Mouse (Mus musculus) limb, embryonic 10.5 days (tissue): Measurements from ENCODE around the gene Slc2a4. TPM values are rescaled to one million over a fixed set of nuclear protein-coding genes. Genes with fewer than 3 reads are reported as not detected.
"Not testable (repeated sequence)": the region's sequence is repeated elsewhere in the genome, so short reads cannot be mapped to it uniquely, and the experiment has no call there.

ENCODE experiments used
- DNase-seq: peaks from one replicate; pipeline ENCODE4 v3.0.0-alpha.2; 2017; ENCODE audit warnings: low spot score
- H3K27ac ChIP-seq: fragments of 300-500 bp; sonication (generic); 2 replicates; pipeline ENCODE4 v1.5.1; 2016; ENCODE audit warnings: mild to moderate bottlenecking
- H3K27me3 ChIP-seq: fragments of 300-500 bp; sonication (generic); 2 replicates; pipeline ENCODE4 v1.6.1; 2016; ENCODE audit warnings: low read depth, mild to moderate bottlenecking; ENCODE audit not compliant: poor library complexity, severe bottlenecking
- H3K36me3 ChIP-seq: fragments of 300-500 bp; sonication (generic); 2 replicates; pipeline ENCODE4 v1.6.1; 2016; ENCODE audit warnings: mild to moderate bottlenecking, moderate library complexity
- H3K4me1 ChIP-seq: fragments of 300-500 bp; sonication (generic); 2 replicates; pipeline ENCODE4 v1.6.1; 2016
- H3K4me3 ChIP-seq: fragments of 300-500 bp; sonication (generic); 2 replicates; pipeline ENCODE4 v1.5.1; 2016; ENCODE audit warnings: mild to moderate bottlenecking, moderate library complexity
- H3K9me3 ChIP-seq: fragments of 300-500 bp; sonication (generic); replicated peaks from 2 replicates; pipeline ENCODE4 v1.6.1; 2016; ENCODE audit warnings: mild to moderate bottlenecking
- WGBS: fragments of 180-500 bp; shearing (Covaris S2); methylation state at CpG from one replicate; pipeline ENCODE4 v1.1.7; 2016; 5-methylcytosine and 5-hydroxymethylcytosine counted together
- polyA plus RNA-seq: library from polyadenylated mRNA; unstranded; fragments of >200 nt; fragmentation: Nextera tagmentation; extraction: Ambion mirVana; gene quantifications from 2 replicates; pipeline ENCODE4 v1.2.1, GENCODE M21; 2016

Gene Slc2a4
- polyA plus RNA-seq, 1 experiment from 2014 or later: 29.3 TPM

DNA sequence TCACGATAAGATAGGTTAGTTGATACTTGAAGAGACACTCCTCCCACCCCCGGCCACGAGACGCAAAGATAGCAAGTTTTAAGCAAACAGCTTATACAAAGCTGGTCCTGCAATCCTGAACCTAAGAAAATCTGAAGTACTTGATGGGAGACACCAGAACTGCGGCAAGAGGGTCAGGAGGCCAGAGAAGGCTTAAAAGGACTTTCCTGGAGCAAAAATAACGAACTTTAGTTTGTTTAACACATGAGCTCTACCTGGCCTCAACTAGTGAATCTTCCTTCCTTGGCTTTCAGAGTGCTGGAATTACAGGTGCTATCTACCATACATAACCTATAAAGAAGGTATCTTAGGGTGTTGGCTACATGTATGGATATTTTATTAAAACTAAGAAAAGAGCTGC, 13.3 kb downstream of the Slc2a4 start:
- Histone ChIP-seq H3K36me3 (no peaks in the 10 kb centered on the region), H3K27me3 (peaks cover 50% of the 10 kb centered on the region), H3K4me3 (peak overlapping the region; percentile 77), H3K27ac (peak overlapping the region; percentile 89; the same call in 1 of the 2 replicates), H3K9me3 (no peaks in the 10 kb centered on the region), H3K4me1 (peaks cover 56% of the 10 kb centered on the region)
- DNase-seq: no peak
- 22% methylated on average over 6 of the region's 6 CpGs for WGBS

DNA sequence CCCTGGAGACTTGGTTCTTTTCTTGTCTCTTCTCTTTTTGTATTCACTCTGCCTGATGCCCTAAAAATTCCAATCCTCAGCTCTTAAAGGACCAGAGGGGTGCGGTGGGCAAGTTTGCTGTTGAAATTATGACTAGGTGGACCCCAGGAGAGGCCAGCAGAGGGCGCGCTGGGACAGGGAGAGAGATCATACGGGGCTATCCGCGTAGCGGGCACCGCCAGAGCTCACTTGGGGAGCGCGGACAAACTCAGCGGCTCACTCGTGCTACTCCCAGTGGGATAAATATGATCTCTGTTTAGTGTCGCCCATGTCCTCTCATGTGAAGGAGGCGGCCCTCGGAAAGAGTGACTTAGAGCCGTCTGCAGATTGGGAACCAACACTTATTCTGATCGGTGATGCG, 13.8 kb downstream of the Slc2a4 start:
- peak overlapping the region; percentile 89; the same call in 1 of the 2 replicates for H3K27ac ChIP-seq
- peaks cover 45% of the 10 kb centered on the region for H3K27me3 ChIP-seq
- peaks cover 53% of the 10 kb centered on the region for H3K4me1 ChIP-seq
- H3K9me3 ChIP-seq: no peaks in the 10 kb centered on the region
- DNase-seq: peak; percentile 99
- no peaks in the 10 kb centered on the region for H3K36me3 ChIP-seq
- H3K4me3 ChIP-seq: peak overlapping the region; percentile 77
- 1% methylated on average over 18 of the region's 18 CpGs for WGBS

GRCm38 (mm10) chr11:69933066-69933465, 14.9 kb downstream of the Slc2a4 start:
- no peak for DNase-seq
- Histone ChIP-seq H3K9me3 (no peaks in the 10 kb centered on the region), H3K27me3 (peaks cover 34% of the 10 kb centered on the region), H3K4me3 (no peak overlapping the region), H3K4me1 (peaks cover 42% of the 10 kb centered on the region), H3K27ac (no peak overlapping the region), H3K36me3 (no peaks in the 10 kb centered on the region)
- 83% methylated on average over 4 of the region's 4 CpGs for WGBS

GRCm38 (mm10) chr11:69932254-69932653, 15.7 kb downstream of the Slc2a4 start:
- Histone ChIP-seq H3K36me3 (no peaks in the 10 kb centered on the region), H3K4me3 (no peak overlapping the region), H3K27ac (no peak overlapping the region), H3K27me3 (peaks cover 25% of the 10 kb centered on the region), H3K4me1 (peaks cover 34% of the 10 kb centered on the region), H3K9me3 (no peaks in the 10 kb centered on the region)
- no peak for DNase-seq
- WGBS: 37% methylated on average over 3 of the region's 3 CpGs

DNA sequence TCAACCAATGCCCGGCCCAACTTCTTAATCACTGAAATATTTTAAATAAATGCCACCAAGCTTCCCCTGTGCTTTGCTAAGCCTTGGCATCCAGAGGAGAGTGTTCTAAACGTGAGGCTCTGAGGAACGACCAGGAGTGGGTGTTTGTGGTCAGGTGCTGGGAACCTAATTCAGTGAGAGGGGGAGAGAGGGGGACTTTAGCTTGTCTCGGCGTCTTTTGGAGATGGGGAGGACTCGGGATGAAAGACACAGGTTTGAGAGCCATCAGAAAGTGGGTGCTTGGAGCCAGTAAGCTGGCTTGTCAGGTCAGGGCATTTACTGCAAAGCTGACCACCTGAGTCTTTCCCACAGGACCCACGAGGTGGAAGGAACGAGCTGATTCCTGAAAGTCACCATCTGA, 16.2 kb downstream of the Slc2a4 start:
- no peak for DNase-seq
- 76% methylated on average over 8 of the region's 8 CpGs for WGBS
- H3K4me3 ChIP-seq: no peak overlapping the region

DNA sequence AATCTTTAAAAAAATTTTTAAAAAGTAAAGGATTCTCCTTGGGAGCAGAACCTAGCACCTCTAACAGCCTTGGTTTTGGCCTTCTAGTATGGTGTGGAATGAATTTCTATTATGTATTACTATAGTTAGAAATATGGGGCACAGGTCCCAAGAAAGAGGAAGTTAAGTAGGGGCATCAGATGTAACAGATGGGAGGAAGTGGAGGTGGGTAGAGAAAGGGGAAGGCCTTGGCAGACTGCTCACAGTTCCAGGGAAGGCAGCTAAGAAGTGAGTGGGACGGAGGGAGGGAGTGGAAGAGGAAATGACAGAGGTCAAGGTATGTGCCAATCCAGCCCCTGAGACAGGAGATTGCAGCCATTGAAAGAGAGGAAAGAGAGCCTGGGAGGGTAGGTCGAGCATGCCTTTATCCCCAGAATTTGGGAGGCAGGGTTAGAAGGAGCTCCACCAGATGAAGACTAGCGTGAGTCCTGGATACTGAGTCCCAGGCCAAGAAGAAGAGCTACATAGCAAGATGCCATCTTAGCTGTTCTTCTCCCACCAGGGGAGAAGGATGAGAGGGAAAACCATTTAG, 16.9 kb downstream of the Slc2a4 start:
- no peaks in the 10 kb centered on the region for H3K36me3 ChIP-seq
- no peaks in the 10 kb centered on the region for H3K9me3 ChIP-seq
- no peak overlapping the region for H3K4me3 ChIP-seq
- H3K27me3 ChIP-seq: peaks cover 13% of the 10 kb centered on the region
- 78% methylated on average over 3 of the region's 3 CpGs for WGBS
- H3K27ac ChIP-seq: no peak overlapping the region
- peaks cover 22% of the 10 kb centered on the region for H3K4me1 ChIP-seq
- DNase-seq: no peak

More for the DNA sequence above, 16.2 kb downstream of the Slc2a4 start:
- Histone ChIP-seq H3K27me3 (peaks cover 21% of the 10 kb centered on the region), H3K27ac (no peak overlapping the region), H3K9me3 (no peaks in the 10 kb centered on the region), H3K4me1 (peaks cover 29% of the 10 kb centered on the region), H3K36me3 (no peaks in the 10 kb centered on the region)

DNA sequence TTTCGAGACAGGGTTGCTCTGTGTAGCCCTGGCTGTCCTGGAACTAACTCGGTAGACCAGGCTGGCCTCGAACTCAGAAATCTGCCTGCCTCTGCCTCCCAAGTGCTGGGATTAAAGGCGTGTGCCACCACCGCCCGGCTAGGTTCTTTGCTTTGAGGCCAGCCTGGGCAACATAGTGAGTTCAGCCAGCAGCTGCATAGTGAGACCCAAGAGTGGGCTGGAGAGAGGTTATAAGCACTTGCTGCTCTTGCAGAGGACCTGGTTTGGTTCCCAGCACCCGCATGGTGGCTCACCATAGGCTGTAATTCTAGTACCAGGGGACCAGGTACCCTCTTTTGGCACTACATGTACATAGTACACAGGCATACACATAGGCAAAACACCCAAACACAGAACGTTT, 17.8 kb downstream of the Slc2a4 start:
- WGBS: 87% methylated on average over 8 of the region's 8 CpGs

DNA sequence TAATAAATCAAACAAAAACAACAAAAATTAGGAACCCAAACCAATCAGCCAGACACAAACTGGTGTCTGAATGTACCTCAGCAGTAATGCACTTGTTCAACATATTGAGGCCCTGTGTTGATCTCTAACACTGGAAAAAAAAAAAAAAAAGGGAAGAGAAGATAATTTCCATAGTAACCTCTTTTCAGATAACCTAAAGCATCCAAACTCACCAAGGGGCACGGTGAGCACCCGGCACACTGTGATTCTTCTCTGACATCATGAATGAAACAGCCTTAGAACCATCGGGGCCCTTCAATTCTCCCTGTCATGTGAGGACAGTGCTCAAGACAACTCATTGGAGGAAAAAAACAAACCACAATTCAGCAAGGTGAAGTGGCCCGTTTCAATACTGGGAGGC, 18.3 kb downstream of the Slc2a4 start:
- no peak for DNase-seq
- 92% methylated on average over 4 of the region's 4 CpGs for WGBS
- no peak overlapping the region for H3K27ac ChIP-seq
- 0 out of 2 replicates have a peak, but pooled peaks cover 2% of the 10 kb centered on the region for H3K27me3 ChIP-seq
- no peaks in the 10 kb centered on the region for H3K36me3 ChIP-seq
- peaks cover 9% of the 10 kb centered on the region for H3K4me1 ChIP-seq
- H3K4me3 ChIP-seq: no peak overlapping the region
- H3K9me3 ChIP-seq: no peaks in the 10 kb centered on the region

More for the DNA sequence above, 17.8 kb downstream of the Slc2a4 start:
- H3K4me3 ChIP-seq, H3K27ac ChIP-seq, H3K27me3 ChIP-seq, H3K9me3 ChIP-seq, H3K36me3 ChIP-seq, DNase-seq: not testable (repeated sequence)
- peaks cover 13% of the 10 kb centered on the region for H3K4me1 ChIP-seq

DNA sequence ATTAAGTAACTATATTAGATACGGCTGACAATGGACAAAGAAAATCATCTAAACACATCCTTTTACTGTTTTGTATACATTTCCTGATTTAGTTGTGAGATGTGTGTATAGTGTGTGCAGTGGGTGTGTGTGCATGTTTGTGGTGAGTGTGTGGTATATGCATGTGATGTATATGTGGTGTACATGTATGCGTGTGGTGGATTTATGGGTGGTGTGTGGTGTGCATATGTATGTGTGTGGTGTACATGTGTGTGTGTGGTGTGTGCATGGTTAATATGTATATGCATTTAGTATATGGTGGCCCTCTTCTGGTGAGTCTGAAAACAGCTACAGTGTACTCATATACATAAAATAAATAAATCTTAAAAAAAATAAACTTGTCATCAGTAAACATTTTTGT, 20.5 kb downstream of the Slc2a4 start:
- 96% methylated on average over 2 of the region's 2 CpGs for WGBS
- Histone ChIP-seq H3K27me3 (no peaks in the 10 kb centered on the region), H3K9me3 (no peaks in the 10 kb centered on the region), H3K27ac (no peak overlapping the region), H3K4me3 (no peak overlapping the region), H3K4me1 (peaks cover 5% of the 10 kb centered on the region), H3K36me3 (no peaks in the 10 kb centered on the region)
- DNase-seq: no peak

DNA sequence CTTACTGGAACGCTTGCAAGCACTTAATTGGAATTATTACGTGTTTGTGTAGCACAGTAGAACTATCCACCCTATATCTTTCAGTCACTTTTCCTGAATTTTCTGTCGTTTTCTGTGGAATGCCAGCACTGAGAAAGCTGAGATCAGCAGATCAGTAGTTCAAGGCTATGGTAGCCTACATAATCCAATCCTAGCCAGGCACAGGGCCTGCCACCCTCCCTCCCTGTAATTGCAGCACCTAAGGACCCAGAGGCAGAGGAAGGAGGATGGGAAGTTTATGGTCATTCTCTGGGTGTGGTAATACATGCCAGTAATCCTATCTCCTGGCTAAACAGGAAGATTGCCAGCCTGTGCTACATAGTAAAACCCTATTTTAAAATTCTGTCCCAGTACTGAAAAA, 25.2 kb downstream of the Slc2a4 start:
- Histone ChIP-seq H3K9me3 (no peaks in the 10 kb centered on the region), H3K36me3 (peaks cover 21% of the 10 kb centered on the region), H3K27me3 (no peaks in the 10 kb centered on the region), H3K27ac (peak overlapping the region; percentile 99), H3K4me3 (no peak overlapping the region), H3K4me1 (peaks cover 29% of the 10 kb centered on the region)
- 70% methylated on average over 3 of the region's 3 CpGs for WGBS
- no peak for DNase-seq

DNA sequence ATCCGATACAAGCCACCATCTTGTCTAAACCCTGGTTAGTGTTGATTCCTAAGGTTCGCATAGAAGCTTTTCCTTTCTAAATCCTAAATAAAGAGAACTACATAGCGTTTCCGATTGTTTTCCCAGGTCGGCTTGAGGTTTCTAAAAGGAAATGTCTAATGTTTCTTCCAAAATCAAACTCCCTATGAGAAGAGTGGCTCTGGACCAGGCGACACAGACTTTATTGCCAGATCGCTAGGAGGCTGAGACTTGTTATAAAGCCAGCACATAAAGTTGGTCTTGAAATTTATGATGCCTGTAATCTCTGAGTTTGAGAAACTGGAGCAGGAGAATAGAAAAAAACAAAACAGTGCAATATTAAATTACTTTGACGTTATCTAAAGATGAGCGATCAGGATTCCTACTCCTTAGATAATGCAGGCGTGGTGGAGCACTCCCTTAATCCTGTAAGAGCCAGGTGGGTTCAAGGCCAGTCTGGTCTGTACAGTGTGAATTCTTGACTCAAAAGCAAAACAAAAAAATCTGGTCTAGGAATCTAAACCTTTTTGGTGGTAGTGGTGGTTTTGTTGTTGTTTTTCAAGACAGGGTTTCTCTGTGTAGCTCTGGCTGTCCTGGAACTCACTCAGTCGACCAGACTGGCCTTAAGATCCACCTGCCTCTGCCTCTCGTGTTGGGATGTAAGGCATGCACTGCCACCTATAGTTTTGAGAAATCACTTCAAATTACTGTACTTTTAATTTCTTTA, 25.8 kb downstream of the Slc2a4 start:
- no peak for DNase-seq
- H3K4me3 ChIP-seq: peak overlapping the region; percentile 100
- H3K4me1 ChIP-seq: peaks cover 35% of the 10 kb centered on the region
- peak overlapping the region; percentile 99 for H3K27ac ChIP-seq
- WGBS: 5% methylated on average over 12 of the region's 12 CpGs
- H3K27me3 ChIP-seq: no peaks in the 10 kb centered on the region
- H3K9me3 ChIP-seq: no peaks in the 10 kb centered on the region
- H3K36me3 ChIP-seq: peaks cover 27% of the 10 kb centered on the region

- Histone ChIP-seq H3K27ac (peak within 1 kb of the TSS; percentile 99), H3K4me1 (peaks cover 40% of the 10 kb centered on the region), H3K4me3 (peak within 1 kb of the TSS; percentile 100), H3K36me3 (peaks cover 35% of the 10 kb centered on the region), H3K27me3 (no peaks in the 10 kb centered on the region), H3K9me3 (no peaks in the 10 kb centered on the region)
- DNase-seq: peak; percentile 100
- WGBS: under 1% methylated on average over 78 of the region's 78 CpGs
Measured at GRCm38 (mm10) chr11:69921114-69922011, 26.6 kb downstream of the Slc2a4 start, which contains the start of gene Eif5a. Gene Eif5a, minus strand, starts transcription at chr11:69921958.
